Mouse (Mus musculus) C2C12 (cell line): Measurements from ENCODE around the gene Scai. TPM values are rescaled to one million over a fixed set of nuclear protein-coding genes. Genes with fewer than 3 reads are reported as not detected.

Experiments
- H3K27me3 ChIP-seq: one replicate; pipeline ENCODE4 v1.6.1; 2011; ENCODE audit not compliant: control insufficient read depth, insufficient read depth, insufficient read length
- H3K36me3 ChIP-seq: one replicate; pipeline ENCODE4 v1.6.1; 2011; ENCODE audit not compliant: control insufficient read depth, insufficient read depth
- H3K4me3 ChIP-seq: one replicate; pipeline ENCODE4 v1.5.1; 2011; ENCODE audit warnings: mild to moderate bottlenecking, control low read depth; ENCODE audit not compliant: poor library complexity, insufficient read depth, severe bottlenecking
- H3K79me2 ChIP-seq: one replicate; pipeline ENCODE4 v1.6.1; 2011; ENCODE audit not compliant: control insufficient read depth, insufficient read depth
- H3K79me3 ChIP-seq: one replicate; pipeline ENCODE4 v1.6.1; 2011; ENCODE audit warnings: low read depth, control low read depth
- H3ac ChIP-seq: one replicate; pipeline ENCODE3; 2011; ENCODE audit warnings: low read depth; ENCODE audit not compliant: control insufficient read depth, insufficient read length
- CEBPB ChIP-seq: IDR thresholded peaks from one replicate; pipeline ENCODE4 v1.6.1; 2011; ENCODE audit warnings: low read depth, mild to moderate bottlenecking, control low read depth, moderate library complexity
- CTCF ChIP-seq: IDR thresholded peaks from one replicate; pipeline ENCODE4 v1.5.1; 2011; ENCODE audit not compliant: control insufficient read depth, insufficient read depth, insufficient read length
- FOSL1 ChIP-seq: IDR thresholded peaks from one replicate; pipeline ENCODE4 v1.8.0; 2011; ENCODE audit warnings: mild to moderate bottlenecking, low read length; ENCODE audit not compliant: poor library complexity, insufficient read depth, severe bottlenecking
- MAX ChIP-seq: IDR thresholded peaks from one replicate; pipeline ENCODE4 v1.6.1; 2011; ENCODE audit warnings: mild to moderate bottlenecking, control low read depth
- MYOD1 ChIP-seq: IDR thresholded peaks from one replicate; pipeline ENCODE4 v1.6.1; 2011; ENCODE audit warnings: low read depth; ENCODE audit not compliant: control insufficient read depth, insufficient read length
- MYOG ChIP-seq: IDR thresholded peaks from one replicate; pipeline ENCODE4 v1.6.1; 2011; ENCODE audit not compliant: control insufficient read depth, insufficient read length; ENCODE audit errors: extremely low read depth
- USF1 ChIP-seq: IDR thresholded peaks from one replicate; pipeline ENCODE4 v1.6.1; 2011; ENCODE audit warnings: low read depth, mild to moderate bottlenecking, control low read depth, moderate library complexity
- polyA plus RNA-seq: library from polyadenylated mRNA; unstranded; fragments of >200 nt; fragmentation: generic; extraction: Trizol; gene quantifications from one replicate; pipeline ENCODE4 v1.2.1, GENCODE M21; 2012; ENCODE audit warnings: missing spikeins

Scai gene
- polyA plus RNA-seq, 1 experiment: 1.4 TPM

- no peak for TF ChIP-seq USF1
- no peak for TF ChIP-seq CTCF
- peak; percentile 67 for TF ChIP-seq MAX
- TF ChIP-seq CEBPB: no peak
Measured at GRCm38 (mm10) chr2:39065400-39065987, 125.0 kb downstream of the Scai start, which contains the start of gene Golga1. Gene Golga1 (minus strand): TSS chr2:39065541.

GRCm38 (mm10) chr2:39064687-39065399, 125.7 kb downstream of the Scai start:
- H3K27me3 ChIP-seq: no peaks in the 10 kb centered on the region
- H3K79me2 ChIP-seq: peaks cover 33% of the 10 kb centered on the region
- TF ChIP-seq MYOG (no peak), CEBPB (no peak), CTCF (no peak), MAX (no peak), MYOD1 (no peak), FOSL1 (no peak), USF1 (no peak)
- peak overlapping the region; percentile 89 for H3K4me3 ChIP-seq
- peaks cover 34% of the 10 kb centered on the region for H3K36me3 ChIP-seq
- peak overlapping the region; percentile 76 for H3ac ChIP-seq
- peaks cover 10% of the 10 kb centered on the region for H3K79me3 ChIP-seq

More at GRCm38 (mm10) chr2:39065400-39065987, 125.0 kb downstream of the Scai start, which contains the start of gene Golga1:
- Histone ChIP-seq H3K79me3 (peaks cover 10% of the 10 kb centered on the region), H3K27me3 (no peaks in the 10 kb centered on the region), H3ac (peak within 1 kb of the TSS; percentile 76), H3K4me3 (peak within 1 kb of the TSS; percentile 89), H3K36me3 (peaks cover 29% of the 10 kb centered on the region), H3K79me2 (peaks cover 33% of the 10 kb centered on the region)

- Histone ChIP-seq H3K36me3 (peaks cover 77% of the 10 kb centered on the region), H3ac (no peak overlapping the region), H3K4me3 (no peak overlapping the region), H3K79me3 (no peaks in the 10 kb centered on the region), H3K27me3 (no peaks in the 10 kb centered on the region), H3K79me2 (no peaks in the 10 kb centered on the region)
- TF ChIP-seq MYOD1: no peak
- TF ChIP-seq USF1: no peak
- no peak for TF ChIP-seq CTCF
- TF ChIP-seq MYOG: no peak
- no peak for TF ChIP-seq MAX
- TF ChIP-seq FOSL1: no peak
- no peak for TF ChIP-seq CEBPB
Measured at GRCm38 (mm10) chr2:39048515-39048914, 142.0 kb downstream of the Scai start.

GRCm38 (mm10) chr2:39040215-39040614, 150.3 kb downstream of the Scai start:
- Histone ChIP-seq H3ac (no peak overlapping the region), H3K79me2 (no peaks in the 10 kb centered on the region), H3K36me3 (peaks cover 76% of the 10 kb centered on the region), H3K4me3 (no peak overlapping the region), H3K79me3 (no peaks in the 10 kb centered on the region), H3K27me3 (no peaks in the 10 kb centered on the region)
- TF ChIP-seq MYOG (no peak), FOSL1 (no peak), USF1 (no peak), MAX (no peak), MYOD1 (no peak), CEBPB (no peak), CTCF (no peak)

- Histone ChIP-seq H3K36me3 (peaks cover 63% of the 10 kb centered on the region), H3K79me2 (no peaks in the 10 kb centered on the region), H3K79me3 (no peaks in the 10 kb centered on the region), H3K27me3 (no peaks in the 10 kb centered on the region), H3K4me3 (no peak overlapping the region), H3ac (no peak overlapping the region)
- TF ChIP-seq CTCF (no peak), FOSL1 (no peak), MYOG (no peak), USF1 (no peak), MAX (no peak), CEBPB (no peak), MYOD1 (no peak)
Measured at GRCm38 (mm10) chr2:39031611-39032010, 158.9 kb downstream of the Scai start.

- no peaks in the 10 kb centered on the region for H3K79me3 ChIP-seq
- H3K27me3 ChIP-seq: no peaks in the 10 kb centered on the region
- no peak overlapping the region for H3ac ChIP-seq
- H3K79me2 ChIP-seq: no peaks in the 10 kb centered on the region
- TF ChIP-seq CTCF (no peak), MAX (no peak), CEBPB (no peak), MYOG (no peak), FOSL1 (no peak), USF1 (no peak), MYOD1 (no peak)
- no peak overlapping the region for H3K4me3 ChIP-seq
- H3K36me3 ChIP-seq: peaks cover 67% of the 10 kb centered on the region
Measured at GRCm38 (mm10) chr2:39020004-39020403, 170.5 kb downstream of the Scai start.
